Mouse (Mus musculus) liver, adult (tissue): ENCODE data around the gene Apoh.

Experiments used
- GATA4 ChIP-seq: IDR thresholded peaks from 2 replicates; pipeline ENCODE4 v1.6.1; 2014; ENCODE audit warnings: mild to moderate bottlenecking, low read length; ENCODE audit not compliant: insufficient replicate concordance

Gene Apoh

GRCm38 (mm10) chr11:108447148-108447547 lies 104.0 kb downstream of the Apoh start:
- TF ChIP-seq GATA4, result no peak

DNA sequence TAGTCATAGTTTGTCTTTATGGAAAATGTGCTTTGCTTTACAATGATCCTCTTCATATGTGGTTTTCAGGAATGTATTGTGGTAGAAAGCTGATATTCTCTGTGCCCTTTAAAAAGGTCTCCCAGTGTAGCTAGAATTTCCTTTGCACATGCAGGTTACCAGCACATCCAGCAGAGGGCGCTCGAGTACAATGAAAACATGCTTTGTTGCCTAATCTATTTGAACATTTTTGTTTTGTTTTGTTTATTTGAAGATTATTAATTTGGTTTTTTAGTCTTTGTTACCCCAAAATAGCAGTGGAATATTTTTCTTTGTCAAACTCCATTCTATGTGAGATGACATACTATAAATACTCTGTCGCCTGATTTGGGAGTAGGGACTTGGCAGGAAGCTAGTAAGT lies 106.7 kb downstream of the Apoh start:
- TF ChIP-seq GATA4, result no peak

DNA sequence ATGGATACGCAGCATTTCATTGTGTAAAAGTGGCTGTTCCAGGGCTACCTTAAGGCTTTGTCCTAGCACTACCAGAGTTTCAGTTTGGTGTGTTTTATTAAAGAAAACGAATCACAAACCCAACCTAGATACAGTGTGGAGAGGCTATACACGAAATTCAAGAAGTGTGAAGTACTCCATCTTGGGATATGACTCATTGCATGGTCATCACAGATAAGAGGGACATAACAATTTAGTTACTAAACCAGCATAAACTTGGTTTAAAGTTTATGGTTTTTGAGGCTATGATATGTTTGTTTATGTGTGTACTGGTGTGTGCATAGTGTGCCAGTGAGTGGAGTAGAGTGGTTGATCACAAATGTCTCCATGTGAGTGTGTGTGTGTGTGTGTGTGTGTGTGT lies 116.4 kb downstream of the Apoh start:
- no peak for TF ChIP-seq GATA4
